Mouse (Mus musculus): Measurements from ENCODE around the gene Pgm5. TPM values are rescaled to one million over a fixed set of nuclear protein-coding genes. Genes with fewer than 3 reads are reported as not detected.

Gene Pgm5
- 2.0 and 2.8 TPM in 2 replicates for polyA plus RNA-seq (2015; fragmentation: Nextera tagmentation; extraction: Ambion mirVana)

DNA sequence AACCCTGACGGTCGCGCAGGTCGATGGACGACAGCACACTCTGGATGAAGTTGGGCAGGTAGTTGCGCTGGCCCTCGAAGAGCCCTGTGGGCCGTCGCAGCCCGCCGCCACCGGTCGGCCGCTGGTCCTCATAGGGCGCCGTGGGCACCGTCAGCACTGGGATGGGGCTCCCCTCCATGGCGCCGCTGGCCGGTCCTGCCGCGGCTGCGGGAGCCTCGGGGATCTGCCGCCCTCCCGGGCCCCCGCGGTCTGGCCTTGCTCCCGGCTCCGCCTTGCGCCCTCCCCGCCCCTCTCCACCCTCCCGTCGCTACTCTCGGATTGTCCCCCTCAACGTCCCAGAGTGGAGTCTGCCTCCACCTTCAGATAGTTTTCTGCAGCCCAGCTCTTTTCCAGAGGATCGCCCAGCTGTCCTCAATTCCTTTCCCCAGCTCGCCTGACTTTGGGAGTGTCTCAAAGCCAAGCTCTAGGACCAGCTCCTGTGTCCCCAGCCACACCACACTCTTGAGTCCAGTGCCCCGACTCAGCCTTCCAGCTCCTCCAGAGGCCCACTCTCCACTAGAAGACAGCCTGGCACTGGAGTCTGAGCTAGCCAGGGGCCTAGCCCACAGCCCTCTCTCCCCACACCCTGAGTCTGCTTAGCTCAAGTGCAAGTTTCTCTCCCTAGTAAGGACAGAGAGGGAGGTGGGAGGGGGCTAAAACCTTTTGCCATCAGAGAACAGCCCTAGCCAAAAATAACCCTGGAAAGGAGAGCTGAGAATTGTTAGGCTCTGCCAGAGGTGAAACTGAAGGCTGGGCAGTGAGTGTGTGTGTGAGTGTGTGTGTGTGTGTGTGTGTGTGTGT is at the start of gene Pgm5:
Gene Pgm5, minus strand, starts transcription at position 244 of the 840 bp plus-strand sequence.
- Histone ChIP-seq H3K4me3 (replicated peaks) (peak within 1 kb of the TSS; percentile 52), H3K9ac (peak within 1 kb of the TSS; percentile 41), H3K4me2 (peak within 1 kb of the TSS; percentile 79), H3K9me3 (replicated peaks) (no peaks in the 10 kb centered on the region), H3K27me3 (peaks cover 16% of the 10 kb centered on the region; the same call in 1 of the 2 replicates), H3K36me3 (no peaks in the 10 kb centered on the region), H3K27ac (no peak within 1 kb of the TSS), H3K4me1 (peaks cover 12% of the 10 kb centered on the region)
- ATAC-seq (replicated peaks; ENCODE audit: low FRiP score) = peak; percentile 76
- 1% methylated on average over 39 of the region's 39 CpGs for WGBS

DNA sequence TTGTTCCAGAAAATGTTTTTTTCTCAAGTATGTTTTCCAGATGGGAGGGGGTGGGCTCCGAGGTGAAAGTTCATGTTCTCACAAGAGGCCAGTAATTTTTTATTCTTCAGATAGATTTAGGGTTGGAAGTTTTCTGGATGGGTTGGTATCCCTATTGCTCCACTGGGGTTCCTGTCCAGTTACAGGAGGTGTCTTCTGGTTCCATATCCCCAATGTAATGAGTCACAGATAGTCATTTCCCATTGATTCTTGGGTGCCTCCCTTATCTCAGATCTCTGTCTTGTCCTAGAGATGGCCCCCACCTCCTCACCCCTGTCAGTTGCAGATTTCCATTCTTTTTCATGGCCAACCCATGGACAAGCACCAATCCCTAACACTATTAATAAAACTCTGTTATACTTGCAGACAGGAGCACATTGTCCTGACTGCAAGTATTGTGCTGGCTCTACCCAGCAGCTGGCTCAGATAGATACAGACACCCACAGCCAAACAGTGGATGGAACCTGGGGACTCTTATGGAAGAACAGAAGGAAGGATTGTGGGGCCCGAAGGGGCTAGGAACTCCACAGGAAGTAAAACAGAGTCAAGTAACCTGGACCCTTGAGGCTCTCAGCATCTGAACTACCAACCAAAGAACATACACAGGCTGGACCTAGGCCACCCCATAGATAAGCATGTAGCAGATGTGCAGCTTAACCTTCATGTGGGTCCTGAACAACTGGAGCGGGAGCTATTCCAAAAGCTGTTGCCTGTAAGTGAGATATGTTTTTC is 46.9 kb upstream of the Pgm5 start:
- Histone ChIP-seq H3K4me2 (no peak overlapping the region), H3K9ac (no peak overlapping the region), H3K27ac (no peak overlapping the region), H3K9me3 (replicated peaks) (no peaks in the 10 kb centered on the region), H3K36me3 (no peaks in the 10 kb centered on the region), H3K27me3 (peaks cover 23% of the 10 kb centered on the region), H3K4me1 (no peaks in the 10 kb centered on the region), H3K4me3 (replicated peaks) (no peak overlapping the region)
- 96% methylated on average over 3 of the region's 3 CpGs for WGBS
- ATAC-seq (replicated peaks; ENCODE audit: low FRiP score) = no peak

GRCm38 (mm10) chr19:24907655-24908054 is 46.0 kb upstream of the Pgm5 start:
- peaks cover 32% of the 10 kb centered on the region for H3K27me3 ChIP-seq
- H3K27ac ChIP-seq = no peak overlapping the region
- no peaks in the 10 kb centered on the region for H3K4me1 ChIP-seq
- H3K9ac ChIP-seq = no peak overlapping the region
- ATAC-seq (replicated peaks; ENCODE audit: low FRiP score) = no peak
- WGBS = 92% methylated on average over 6 of the region's 6 CpGs
- no peak overlapping the region for H3K4me3 ChIP-seq (replicated peaks)
- no peak overlapping the region for H3K4me2 ChIP-seq
- no peaks in the 10 kb centered on the region for H3K36me3 ChIP-seq
- H3K9me3 ChIP-seq (replicated peaks) = no peaks in the 10 kb centered on the region

- no peaks in the 10 kb centered on the region for H3K36me3 ChIP-seq
- no peak overlapping the region for H3K9ac ChIP-seq
- no peak for ATAC-seq (replicated peaks; ENCODE audit: low FRiP score)
- peaks cover 24% of the 10 kb centered on the region for H3K4me1 ChIP-seq
- H3K4me3 ChIP-seq (replicated peaks) = no peak overlapping the region
- 56% methylated on average over 2 of the region's 2 CpGs for WGBS
- H3K9me3 ChIP-seq (replicated peaks) = no peaks in the 10 kb centered on the region
- no peak overlapping the region for H3K4me2 ChIP-seq
- peaks cover 78% of the 10 kb centered on the region for H3K27me3 ChIP-seq
- H3K27ac ChIP-seq = no peak overlapping the region
Measured at GRCm38 (mm10) chr19:24902821-24903220, 41.2 kb upstream of the Pgm5 start.

DNA sequence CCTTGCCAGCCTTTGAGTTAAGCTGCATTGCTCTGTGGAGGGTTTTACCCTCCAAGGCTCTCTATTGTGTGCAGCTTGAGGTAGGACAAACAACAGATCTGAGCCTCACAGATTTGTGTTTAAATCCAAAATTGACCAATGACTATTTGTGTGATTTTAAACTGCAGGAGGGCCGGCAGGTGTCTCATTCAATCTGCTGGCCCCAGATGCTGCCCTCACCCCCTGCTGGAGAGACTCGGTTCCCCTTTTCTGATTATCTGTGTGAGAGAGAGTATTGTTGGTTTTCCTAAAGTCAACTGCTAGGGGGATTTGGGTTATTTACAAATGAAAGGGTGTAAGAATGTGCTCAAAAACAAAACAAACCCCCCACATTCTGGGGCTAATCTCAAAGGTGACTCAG is 40.6 kb upstream of the Pgm5 start:
- ATAC-seq (replicated peaks; ENCODE audit: low FRiP score) = no peak
- no peak overlapping the region for H3K4me2 ChIP-seq
- no peak overlapping the region for H3K27ac ChIP-seq
- H3K4me1 ChIP-seq = peaks cover 30% of the 10 kb centered on the region
- no peaks in the 10 kb centered on the region for H3K36me3 ChIP-seq
- no peak overlapping the region for H3K9ac ChIP-seq
- peaks cover 84% of the 10 kb centered on the region for H3K27me3 ChIP-seq
- no peaks in the 10 kb centered on the region for H3K9me3 ChIP-seq (replicated peaks)
- WGBS = 1% methylated on average over 2 of the region's 2 CpGs
- no peak overlapping the region for H3K4me3 ChIP-seq (replicated peaks)

DNA sequence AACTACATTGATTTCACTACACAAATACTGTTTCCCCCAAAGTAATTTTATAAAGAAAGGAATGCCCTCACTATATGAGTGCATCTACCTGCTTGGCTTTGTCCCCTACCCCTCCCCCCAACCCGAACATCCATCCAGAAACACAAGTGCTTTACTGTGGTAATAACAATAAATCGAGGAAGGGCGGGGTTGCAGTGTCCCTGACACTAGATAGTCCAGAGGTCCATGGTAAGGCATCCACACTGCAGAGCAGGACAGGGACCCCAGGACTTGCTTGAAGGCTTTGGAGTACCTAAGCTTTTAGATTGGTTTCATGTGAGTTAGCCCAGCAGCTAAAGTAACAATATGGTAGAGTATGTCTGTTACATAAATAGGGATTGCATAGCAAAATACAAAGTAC is 40.0 kb upstream of the Pgm5 start:
- H3K4me3 ChIP-seq (replicated peaks) = no peak overlapping the region
- H3K9me3 ChIP-seq (replicated peaks) = no peaks in the 10 kb centered on the region
- no peak overlapping the region for H3K27ac ChIP-seq
- no peak overlapping the region for H3K9ac ChIP-seq
- peaks cover 90% of the 10 kb centered on the region for H3K27me3 ChIP-seq
- 3% methylated on average over 3 of the region's 3 CpGs for WGBS
- ATAC-seq (replicated peaks; ENCODE audit: low FRiP score) = no peak
- H3K4me2 ChIP-seq = no peak overlapping the region
- peaks cover 34% of the 10 kb centered on the region for H3K4me1 ChIP-seq
- H3K36me3 ChIP-seq = no peaks in the 10 kb centered on the region

DNA sequence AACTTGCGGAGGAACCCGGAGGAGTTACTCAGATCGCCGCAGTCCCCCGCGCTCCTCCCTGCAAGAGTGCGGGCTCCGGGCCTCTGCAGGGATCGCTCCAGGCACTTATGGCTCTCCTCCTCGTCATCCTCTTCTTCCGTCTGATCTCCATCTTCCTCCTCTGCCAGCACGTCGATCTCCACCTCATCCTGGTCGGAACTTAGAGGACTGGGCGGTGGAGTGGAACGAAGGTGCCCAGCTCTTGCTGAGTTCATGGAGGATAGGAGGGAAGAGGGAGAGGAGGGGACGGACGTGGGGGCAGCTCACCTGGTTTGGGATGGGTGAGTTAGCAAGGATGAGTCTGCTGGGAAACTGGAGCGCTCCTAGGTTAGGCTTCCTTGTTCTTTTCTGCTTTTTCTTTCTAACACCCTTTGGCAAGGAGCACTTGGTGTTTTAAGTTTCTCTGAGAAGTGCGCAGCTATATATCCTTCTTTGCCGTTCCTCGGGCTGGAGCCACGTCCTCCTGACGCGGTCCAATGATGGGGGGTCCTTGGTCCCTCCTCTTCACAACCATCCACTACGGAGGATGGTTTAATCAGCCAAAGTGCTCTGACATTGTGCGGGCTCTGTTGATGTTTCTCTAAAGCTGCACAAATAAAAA is 39.0 kb upstream of the Pgm5 start, which contains the start of gene Foxd4:
Gene Foxd4, minus strand, starts transcription at position 617 of the 640 bp plus-strand sequence.
- Histone ChIP-seq H3K9me3 (replicated peaks) (no peaks in the 10 kb centered on the region), H3K9ac (no peak within 1 kb of the TSS), H3K36me3 (no peaks in the 10 kb centered on the region), H3K4me2 (peak within 1 kb of the TSS; percentile 75), H3K27ac (no peak within 1 kb of the TSS), H3K4me3 (replicated peaks) (peak within 1 kb of the TSS; percentile 45), H3K27me3 (peaks cover 95% of the 10 kb centered on the region), H3K4me1 (peaks cover 34% of the 10 kb centered on the region)
- peak; percentile 29; the same call in 1 of the 2 replicates for ATAC-seq (replicated peaks; ENCODE audit: low FRiP score)
- WGBS = 1% methylated on average over 23 of the region's 27 CpGs

- ATAC-seq (replicated peaks; ENCODE audit: low FRiP score) = peak; percentile 52
- peak overlapping the region; percentile 45 for H3K4me3 ChIP-seq (replicated peaks)
- H3K9me3 ChIP-seq (replicated peaks) = no peaks in the 10 kb centered on the region
- under 1% methylated on average over 84 of the region's 84 CpGs for WGBS
- peaks cover 95% of the 10 kb centered on the region for H3K27me3 ChIP-seq
- H3K4me1 ChIP-seq = peaks cover 34% of the 10 kb centered on the region
- H3K36me3 ChIP-seq = no peaks in the 10 kb centered on the region
- peak overlapping the region; percentile 75 for H3K4me2 ChIP-seq
- H3K27ac ChIP-seq = no peak overlapping the region
- no peak overlapping the region; the same call in 1 of the 2 replicates for H3K9ac ChIP-seq
Measured at GRCm38 (mm10) chr19:24899578-24900544, 38.2 kb upstream of the Pgm5 start.

DNA sequence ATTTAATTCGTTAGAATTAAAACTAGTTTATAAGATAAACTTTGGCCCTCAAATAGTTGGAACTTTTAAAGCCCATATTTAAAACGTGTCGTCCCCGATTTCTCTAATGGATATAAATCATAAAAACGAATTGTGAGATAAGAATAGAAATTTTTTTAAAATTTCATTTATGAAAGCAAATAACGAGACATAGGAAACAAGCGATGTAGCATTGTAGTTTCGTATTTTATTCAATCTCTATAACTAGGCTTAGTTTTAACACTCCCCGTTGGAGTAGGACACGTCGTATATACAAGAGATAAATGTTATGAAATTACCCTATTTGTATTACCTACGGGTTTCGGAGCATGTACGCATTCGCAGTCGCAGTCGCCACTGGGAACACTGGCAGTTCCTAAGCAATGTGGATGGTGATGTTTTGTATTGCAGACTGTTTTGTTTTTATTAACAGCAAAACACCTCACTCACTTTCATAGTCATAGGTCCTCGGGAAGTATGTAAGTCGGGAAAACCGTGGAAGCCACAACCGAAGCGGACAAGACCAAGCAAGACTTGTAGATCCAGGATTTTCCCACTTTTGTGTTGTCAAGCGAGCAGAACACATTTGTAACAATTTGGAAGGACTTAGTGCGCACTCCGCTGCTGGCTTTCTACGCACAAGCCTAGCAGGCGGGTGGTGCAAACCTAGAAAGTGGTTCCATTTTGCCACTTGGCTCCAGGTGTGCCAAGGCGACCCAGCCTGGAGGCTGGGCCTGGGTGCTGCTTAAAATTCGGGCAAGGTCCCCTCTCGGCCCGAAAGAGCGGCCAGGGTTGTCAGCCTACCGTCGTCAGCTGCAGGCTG is 37.3 kb upstream of the Pgm5 start:
- peaks cover 34% of the 10 kb centered on the region for H3K4me1 ChIP-seq
- H3K27ac ChIP-seq = no peak overlapping the region
- H3K27me3 ChIP-seq = peaks cover 89% of the 10 kb centered on the region
- peak overlapping the region; percentile 45 for H3K4me3 ChIP-seq (replicated peaks)
- H3K9ac ChIP-seq = no peak overlapping the region; the same call in 1 of the 2 replicates
- no peaks in the 10 kb centered on the region for H3K9me3 ChIP-seq (replicated peaks)
- WGBS = 3% methylated on average over 34 of the region's 34 CpGs
- H3K36me3 ChIP-seq = no peaks in the 10 kb centered on the region
- H3K4me2 ChIP-seq = peak overlapping the region; percentile 75
- ATAC-seq (replicated peaks; ENCODE audit: low FRiP score) = no peak

GRCm38 (mm10) chr19:24897896-24898736 is 36.5 kb upstream of the Pgm5 start:
- Histone ChIP-seq H3K27me3 (peaks cover 89% of the 10 kb centered on the region), H3K9me3 (replicated peaks) (no peaks in the 10 kb centered on the region), H3K9ac (no peak overlapping the region), H3K36me3 (no peaks in the 10 kb centered on the region), H3K4me2 (0 out of 2 replicates have a peak overlapping the region, but pooled peaks have one; percentile 54), H3K4me1 (peaks cover 34% of the 10 kb centered on the region), H3K4me3 (replicated peaks) (peak overlapping the region; percentile 31), H3K27ac (no peak overlapping the region)
- 2% methylated on average over 19 of the region's 20 CpGs for WGBS
- ATAC-seq (replicated peaks; ENCODE audit: low FRiP score) = no peak

Measured in kidney, embryonic 15.5 days (tissue).